Mouse (Mus musculus) hematopoietic stem cell, adult 5-6 weeks (primary cell): ENCODE measurements around the gene Smg8. TPM values are rescaled to one million over a fixed set of nuclear protein-coding genes. Genes with fewer than 3 reads are reported as not detected.

ENCODE experiments used
- ATAC-seq, 2 experiments: fragments of 125-278 bp in 1 of 2; replicated peaks in 1 of 2; 2 replicates each; pipeline ENCODE4 v1.8.0; 2016 to 2017; ENCODE audit warnings: inconsistent platforms in 2 of 2, mild to moderate bottlenecking in 2 of 2, moderate number of reproducible peaks in 2 of 2, low read depth in 1 of 2, moderate TSS enrichment in 1 of 2; ENCODE audit not compliant: low FRiP score in 2 of 2, poor library complexity in 2 of 2, severe bottlenecking in 2 of 2, insufficient read depth in 1 of 2, low TSS enrichment in 1 of 2
- total RNA-seq: library from RNA; stranded (forward); fragments of 172-1452, 232-1000 nt; gene quantifications from 2 replicates; pipeline ENCODE4 v1.2.3, GENCODE M21; 2017

Smg8 gene
- total RNA-seq: 17.6 and 19.5 TPM in 2 replicates

GRCm38 (mm10) chr11:87086290-87086984 is at the start of gene Smg8:
Gene Smg8, minus strand, starts transcription at chr11:87086774.
- ATAC-seq: peak; percentile 96 to 99

- ATAC-seq: no peak
These were observed 49.7 kb upstream of the Smg8 start for GRCm38 (mm10) chr11:87136233-87136632.

GRCm38 (mm10) chr11:87126824-87127816 is 40.5 kb upstream of the Smg8 start, which contains the start of gene Trim37:
Gene Trim37, plus strand, starts transcription at chr11:87127077.
- peak; percentile 77 to 88 for ATAC-seq

GRCm38 (mm10) chr11:87126281-87126823 is 39.8 kb upstream of the Smg8 start:
- ATAC-seq: no peak

- ATAC-seq: no peak
These were observed 39.0 kb upstream of the Smg8 start for GRCm38 (mm10) chr11:87125562-87125961.

GRCm38 (mm10) chr11:87121864-87122263 is 35.3 kb upstream of the Smg8 start:
- ATAC-seq: no peak

- no peak for ATAC-seq
These were observed 23.8 kb upstream of the Smg8 start for GRCm38 (mm10) chr11:87110172-87110909.

GRCm38 (mm10) chr11:87109519-87110171 is 23.1 kb upstream of the Smg8 start:
- ATAC-seq: no peak

GRCm38 (mm10) chr11:87108755-87109518 is 22.4 kb upstream of the Smg8 start, which contains the start of gene Ska2:
Gene Ska2, plus strand, starts transcription at chr11:87109234.
- ATAC-seq: peak; percentile 95 to 97

- ATAC-seq: no peak
These were observed 21.8 kb upstream of the Smg8 start, which contains the start of gene Prr11 for GRCm38 (mm10) chr11:87108409-87108754. Gene Prr11, minus strand, starts transcription at chr11:87108708.

- ATAC-seq: no peak
These were observed 568 bp upstream of the Smg8 start for GRCm38 (mm10) chr11:87087142-87087541.

- ATAC-seq: no peak
These were observed 1.1 kb downstream of the Smg8 start for GRCm38 (mm10) chr11:87085461-87085860.

- ATAC-seq: no peak
These were observed 2.9 kb downstream of the Smg8 start for GRCm38 (mm10) chr11:87083712-87084111.

- ATAC-seq: peak; percentile 95 to 98
These were observed 12.6 kb downstream of the Smg8 start, which contains the start of gene Gdpd1 for GRCm38 (mm10) chr11:87073866-87074440. Gene Gdpd1, minus strand, starts transcription at chr11:87074062.

- peak; percentile 48 to 52; a peak in 3 of 4 replicates for ATAC-seq
These were observed 13.2 kb downstream of the Smg8 start for GRCm38 (mm10) chr11:87073343-87073865.
